Mouse (Mus musculus) hindbrain, postnatal 0 days (tissue): Measurements from ENCODE around the gene Psmd8. TPM values are rescaled to one million over a fixed set of nuclear protein-coding genes. Genes with fewer than 3 reads are reported as not detected.
"Not testable (repeated sequence)": the region's sequence is repeated elsewhere in the genome, so short reads cannot be mapped to it uniquely, and the experiment has no call there.

Experiments
- ATAC-seq: fragments of 200-750 bp; cut with Nextera tagmentation; 2 replicates; pipeline ENCODE4 v1.8.0; 2017; ENCODE audit warnings: mild to moderate bottlenecking, moderate TSS enrichment, moderate library complexity
- DNase-seq: peaks from one replicate; pipeline ENCODE4 v3.0.0-alpha.2; 2015; ENCODE audit warnings: low spot score
- H3K27ac ChIP-seq: fragments of 300-500 bp; sonication (generic); 2 replicates; pipeline ENCODE4 v1.5.1; 2014; ENCODE audit warnings: mild to moderate bottlenecking
- H3K27me3 ChIP-seq: fragments of 300-500 bp; sonication (generic); 2 replicates; pipeline ENCODE4 v1.6.1; 2014; ENCODE audit warnings: low read length, mixed read lengths; ENCODE audit not compliant: insufficient read depth
- H3K36me3 ChIP-seq: fragments of 300-500 bp; sonication (generic); 2 replicates; pipeline ENCODE4 v1.6.1; 2014; ENCODE audit warnings: low read length, mixed read lengths; ENCODE audit not compliant: insufficient read depth
- H3K4me1 ChIP-seq: fragments of 300-500 bp; sonication (generic); 2 replicates; pipeline ENCODE4 v1.6.1; 2014; ENCODE audit warnings: antibody characterized with exemption, low read length, mixed read lengths; ENCODE audit not compliant: insufficient read depth
- H3K4me2 ChIP-seq: fragments of 300-500 bp; sonication (generic); 2 replicates; pipeline ENCODE4 v1.6.1; 2014; ENCODE audit warnings: low read depth, mild to moderate bottlenecking, low read length, moderate library complexity, mixed read lengths
- H3K4me3 ChIP-seq: fragments of 300-500 bp; sonication (generic); 2 replicates; pipeline ENCODE4 v1.5.1; 2014; ENCODE audit warnings: low read length
- H3K9ac ChIP-seq: fragments of 300-500 bp; sonication (generic); replicated peaks from 2 replicates; pipeline ENCODE4 v1.6.1; 2014; ENCODE audit warnings: mild to moderate bottlenecking, low read length, moderate library complexity, mixed read lengths
- H3K9me3 ChIP-seq: fragments of 300-500 bp; sonication (generic); 2 replicates; pipeline ENCODE4 v1.6.1; 2016; ENCODE audit warnings: low read length, mixed read lengths
- CTCF ChIP-seq: IDR thresholded peaks from 2 replicates; pipeline ENCODE4 v1.5.1; 2016; ENCODE audit warnings: antibody characterized with exemption, control low read depth, low read depth
- WGBS: fragments of 180-500 bp; shearing (Covaris S2); extraction: QIAGEN DNeasy Blood & Tissue Kit; methylation state at CpG from one replicate; pipeline ENCODE4 v1.1.7; 2014; 5-methylcytosine and 5-hydroxymethylcytosine counted together
- polyA plus RNA-seq: library from polyadenylated mRNA; unstranded; fragments of >200 nt; fragmentation: Nextera tagmentation; extraction: Ambion mirVana; gene quantifications from 2 replicates; pipeline ENCODE4 v1.2.1, GENCODE M21; 2015
- total RNA-seq: library from RNA; depleted of rRNA; stranded (reverse); fragments of >200 nt; gene quantifications from 2 replicates; pipeline ENCODE4 v1.2.3, GENCODE M21; 2014

Gene Psmd8
- total and polyA plus RNA-seq, 2 experiments from 2014 or later = 285 to 320 TPM

DNA sequence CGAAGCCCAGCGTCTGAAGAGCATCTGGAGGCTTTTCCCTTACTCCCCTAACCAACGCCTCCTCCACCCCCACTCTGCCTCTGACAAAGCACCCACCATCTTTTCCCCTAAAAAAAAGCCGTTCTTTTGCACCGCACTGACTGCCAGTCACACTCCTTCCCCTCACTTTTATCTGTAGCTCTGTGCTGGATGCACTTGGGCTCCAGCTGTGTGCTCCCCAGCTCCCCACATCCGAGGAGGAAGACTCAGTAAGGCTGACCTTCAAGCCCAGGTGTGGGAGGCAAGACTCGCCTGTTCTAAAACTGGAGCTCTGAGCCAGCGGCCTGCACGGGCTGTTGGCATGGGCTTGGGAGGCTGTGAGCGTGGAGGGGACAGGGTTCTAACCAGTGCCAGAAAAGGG is 29.0 kb downstream of the Psmd8 start:
- no peak overlapping the region for H3K9ac ChIP-seq
- ATAC-seq (no peak), DNase-seq (no peak)
- no peaks in the 10 kb centered on the region for H3K36me3 ChIP-seq
- no peak for TF ChIP-seq CTCF
- H3K4me1 ChIP-seq = 0 out of 2 replicates have a peak, but pooled peaks cover under 1% of the 10 kb centered on the region
- H3K27me3 ChIP-seq = no peaks in the 10 kb centered on the region
- H3K4me3 ChIP-seq = no peak overlapping the region
- 69% methylated on average over 10 of the region's 10 CpGs for WGBS
- H3K9me3 ChIP-seq = no peaks in the 10 kb centered on the region
- no peak overlapping the region for H3K27ac ChIP-seq
- H3K4me2 ChIP-seq = no peak overlapping the region

DNA sequence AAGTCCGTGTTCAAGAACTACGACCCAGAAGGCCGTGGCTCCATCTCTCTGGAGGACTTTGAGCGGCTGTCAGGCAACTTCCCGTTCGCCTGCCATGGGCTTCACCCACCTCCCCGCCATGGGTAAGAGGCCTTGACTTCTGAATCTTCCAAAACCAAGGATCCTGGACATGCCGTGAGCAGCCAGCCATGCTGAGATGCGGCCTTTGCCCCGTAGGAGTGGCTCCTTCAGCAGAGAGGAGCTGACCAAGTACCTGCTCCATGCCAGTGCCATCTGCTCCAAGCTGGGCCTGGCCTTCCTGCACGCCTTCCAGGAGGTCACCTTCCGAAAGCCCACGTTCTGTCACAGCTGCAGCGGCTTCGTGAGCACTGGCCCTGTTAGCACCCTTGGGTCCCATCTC is 31.7 kb downstream of the Psmd8 start:
- Histone ChIP-seq H3K4me3 (no peak overlapping the region), H3K27me3 (no peaks in the 10 kb centered on the region), H3K9me3 (no peaks in the 10 kb centered on the region), H3K36me3 (no peaks in the 10 kb centered on the region), H3K4me2 (no peak overlapping the region), H3K4me1 (no peaks in the 10 kb centered on the region), H3K27ac (no peak overlapping the region), H3K9ac (no peak overlapping the region)
- ATAC-seq = no peak
- no peak for TF ChIP-seq CTCF
- 91% methylated on average over 15 of the region's 15 CpGs for WGBS
- DNase-seq = no peak

DNA sequence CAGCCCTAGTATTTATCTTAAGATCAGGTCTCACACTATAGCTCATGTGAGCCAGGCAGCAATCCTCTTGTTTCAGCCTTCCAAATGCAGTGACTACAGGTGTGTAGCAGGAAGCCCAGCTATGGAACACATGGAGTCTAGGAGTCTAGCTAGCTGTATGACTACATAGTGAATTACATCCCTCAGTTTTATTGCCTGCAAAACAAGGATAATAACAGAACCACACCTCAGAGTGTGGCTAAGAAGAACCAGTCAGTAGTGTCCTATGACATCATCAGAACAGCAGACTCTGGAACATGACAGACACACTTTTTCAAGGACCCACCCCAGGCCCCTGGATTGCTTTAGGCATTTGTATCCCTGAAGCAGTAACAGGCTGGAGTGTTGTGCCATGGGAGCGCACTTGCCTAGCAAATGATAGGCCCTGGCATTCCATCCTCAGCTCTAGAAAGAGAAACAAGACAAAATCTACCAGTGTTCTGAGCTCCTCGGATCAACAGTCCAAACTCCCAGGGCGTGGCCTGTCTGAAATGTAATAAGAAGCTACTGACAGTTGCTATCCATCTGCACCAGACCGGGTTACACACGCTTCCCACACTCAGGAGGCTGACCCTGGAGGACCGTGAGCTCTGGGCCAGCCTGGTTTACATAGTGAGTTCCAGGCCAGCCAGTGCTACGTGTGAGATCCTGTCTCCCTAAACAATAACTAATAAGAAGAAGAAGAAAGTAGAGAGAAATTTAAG is 33.7 kb downstream of the Psmd8 start:
- H3K27ac ChIP-seq = no peak overlapping the region
- H3K4me2 ChIP-seq = no peak overlapping the region
- no peak for TF ChIP-seq CTCF
- DNase-seq = no peak
- H3K4me3 ChIP-seq = no peak overlapping the region
- H3K27me3 ChIP-seq = no peaks in the 10 kb centered on the region
- no peak for ATAC-seq
- WGBS = 86% methylated on average over 7 of the region's 7 CpGs
- no peak overlapping the region for H3K9ac ChIP-seq
- H3K4me1 ChIP-seq = no peaks in the 10 kb centered on the region
- no peaks in the 10 kb centered on the region for H3K36me3 ChIP-seq
- no peaks in the 10 kb centered on the region for H3K9me3 ChIP-seq

DNA sequence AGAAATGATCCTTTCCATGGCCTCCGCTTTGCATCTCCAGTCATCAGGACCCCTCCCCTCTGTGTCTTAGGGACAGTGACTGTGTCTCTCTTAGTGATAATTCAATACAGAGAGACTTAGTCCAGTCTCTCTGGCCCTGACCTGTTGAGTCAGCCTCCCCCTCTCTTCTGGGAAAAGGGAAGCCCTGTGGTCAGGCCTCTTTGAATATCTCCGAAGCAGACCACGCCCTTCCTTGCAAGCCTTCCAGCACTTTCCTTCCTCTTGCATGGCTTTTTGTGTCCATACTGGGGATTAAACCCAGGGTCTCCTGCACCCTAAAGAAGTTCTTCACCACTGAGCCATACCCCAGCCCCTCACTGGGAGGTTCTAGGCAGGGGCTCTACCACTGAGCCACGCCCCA is 36.5 kb downstream of the Psmd8 start:
- H3K27me3 ChIP-seq = no peaks in the 10 kb centered on the region
- H3K9ac ChIP-seq = no peak overlapping the region
- 85% methylated on average over 4 of the region's 4 CpGs for WGBS
- DNase-seq (no peak), ATAC-seq (no peak)
- H3K4me3 ChIP-seq = no peak overlapping the region
- H3K36me3 ChIP-seq = no peaks in the 10 kb centered on the region
- no peaks in the 10 kb centered on the region for H3K4me1 ChIP-seq
- TF ChIP-seq CTCF = no peak
- H3K4me2 ChIP-seq = no peak overlapping the region
- no peaks in the 10 kb centered on the region for H3K9me3 ChIP-seq
- no peak overlapping the region for H3K27ac ChIP-seq

DNA sequence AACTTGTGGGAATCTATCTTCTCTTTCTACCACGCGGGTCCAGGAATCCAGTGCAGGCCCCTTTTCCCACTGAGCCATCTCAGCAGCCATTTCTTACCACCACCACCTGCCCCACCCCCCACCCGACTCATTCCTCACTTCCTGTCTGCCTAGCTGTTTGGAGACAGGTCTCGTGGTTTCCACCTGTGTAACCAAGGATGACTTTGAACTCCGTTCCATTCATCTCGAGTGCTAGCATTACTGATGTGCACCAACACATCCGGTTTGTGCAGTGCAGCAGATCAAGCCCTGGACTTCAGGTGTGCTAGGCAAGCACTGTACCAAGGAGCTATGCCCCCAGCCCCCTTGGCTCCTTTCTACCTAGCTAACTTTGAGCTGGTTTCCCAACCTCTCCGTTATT is 39.1 kb downstream of the Psmd8 start:
- Histone ChIP-seq H3K36me3 (no peaks in the 10 kb centered on the region), H3K4me3 (no peak overlapping the region), H3K27ac (no peak overlapping the region), H3K9ac (no peak overlapping the region), H3K4me1 (no peaks in the 10 kb centered on the region), H3K9me3 (no peaks in the 10 kb centered on the region), H3K27me3 (no peaks in the 10 kb centered on the region; the same call in 1 of the 2 replicates), H3K4me2 (no peak overlapping the region)
- TF ChIP-seq CTCF = no peak
- ATAC-seq (no peak), DNase-seq (no peak)
- WGBS = 88% methylated on average over 8 of the region's 8 CpGs

DNA sequence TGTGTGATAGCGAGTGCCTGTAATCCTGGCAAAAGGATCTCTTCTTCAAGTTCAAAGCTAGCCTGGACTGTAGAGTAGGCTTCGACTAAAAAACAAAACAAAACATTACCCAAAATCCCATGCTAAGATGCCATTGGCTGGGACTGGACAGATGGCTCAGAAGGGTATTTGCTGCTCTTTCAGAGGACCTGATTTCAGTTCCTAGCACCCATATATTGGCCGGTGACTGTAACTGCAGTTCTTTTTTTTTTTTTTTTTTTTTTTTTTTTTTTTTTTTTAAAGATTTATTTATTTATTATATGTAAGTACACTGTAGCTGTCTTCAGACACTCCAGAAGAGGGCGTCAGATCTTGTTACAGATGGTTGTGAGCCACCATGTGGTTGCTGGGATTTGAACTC is 41.3 kb downstream of the Psmd8 start:
- H3K4me1 ChIP-seq, H3K9ac ChIP-seq, H3K36me3 ChIP-seq, H3K4me2 ChIP-seq, H3K27me3 ChIP-seq, ATAC-seq, H3K27ac ChIP-seq, H3K4me3 ChIP-seq, DNase-seq, H3K9me3 ChIP-seq: not testable (repeated sequence)
- 90% methylated on average over 3 of the region's 4 CpGs for WGBS

DNA sequence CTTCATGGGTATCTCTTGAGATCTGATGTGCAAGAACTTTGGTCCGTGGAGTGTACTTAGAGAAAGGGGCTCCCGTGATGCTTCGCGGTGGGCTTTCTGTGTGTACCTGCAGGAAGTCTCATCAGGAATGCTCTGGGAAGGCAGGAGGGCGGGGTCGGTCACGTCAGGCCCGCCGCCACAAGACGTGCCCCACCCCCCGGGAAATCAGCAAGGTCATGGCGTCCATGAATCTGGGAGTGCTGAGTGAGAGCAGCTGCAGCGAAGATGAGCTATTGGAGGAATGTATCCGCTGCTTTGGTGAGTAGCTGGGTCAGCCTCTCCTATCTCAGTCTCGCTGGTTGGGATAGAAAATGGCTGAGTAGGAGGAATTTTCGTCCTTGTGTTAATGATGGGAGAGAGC is 43.1 kb downstream of the Psmd8 start:
- Histone ChIP-seq H3K9ac (no peak overlapping the region), H3K4me1 (no peaks in the 10 kb centered on the region), H3K27ac (no peak overlapping the region), H3K9me3 (no peaks in the 10 kb centered on the region), H3K36me3 (no peaks in the 10 kb centered on the region), H3K27me3 (no peaks in the 10 kb centered on the region; the same call in 1 of the 2 replicates), H3K4me3 (no peak overlapping the region), H3K4me2 (no peak overlapping the region)
- DNase-seq (no peak), ATAC-seq (no peak)
- 43% methylated on average over 16 of the region's 16 CpGs for WGBS
- no peak for TF ChIP-seq CTCF
